Mouse (Mus musculus): ENCODE measurements around the gene 2010111I01Rik. TPM values are rescaled to one million over a fixed set of nuclear protein-coding genes. Genes with fewer than 3 reads are reported as not detected.

The 2010111I01Rik gene
- total and polyA plus RNA-seq, 3 experiments = 13.3 to 19.8 (median 14.4) TPM

DNA sequence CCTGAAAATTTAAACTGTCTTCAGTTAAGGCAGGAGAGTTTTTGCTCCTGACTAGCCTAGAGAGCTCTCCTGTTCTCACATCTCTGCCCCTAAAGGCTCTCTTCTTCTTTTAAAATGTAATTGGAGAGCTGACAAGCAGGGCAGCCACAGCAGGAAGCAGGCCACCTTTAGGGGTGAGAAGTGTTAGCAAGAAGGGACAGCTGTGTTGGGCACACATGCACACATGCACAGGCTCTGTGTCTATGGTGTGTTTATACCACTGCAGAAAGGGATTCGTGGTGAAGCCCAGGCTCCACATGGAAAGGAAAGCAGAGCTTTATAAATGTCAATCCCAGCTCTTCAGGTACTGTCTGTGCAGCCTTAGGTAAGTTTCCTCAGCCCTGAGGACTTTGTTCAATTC, 241.7 kb downstream of the 2010111I01Rik start:
- dilution Hi-C loops (cut with MboI; ENCODE audit: extremely low pct_ligation_motif_present, extremely low pct_unique_long_range_greater_than_20kb, low sequenced_read_pairs) (no loop called here), in situ Hi-C loops (cut with MboI; ENCODE audit: low pct_ligation_motif_present, low pct_unique_long_range_greater_than_20kb, low sequenced_read_pairs) (no loop called here)
- H3K4me2 ChIP-seq (ENCODE audit: insufficient read depth, low read depth, poor library complexity, severe bottlenecking) = no peak overlapping the region
- no peak overlapping the region for H3K27ac ChIP-seq (ENCODE audit: insufficient read depth, low read depth)
- peaks cover 0 to 2% of the 10 kb centered on the region in 2 experiments for H3K36me3 ChIP-seq (replicated peaks in 1 of 2; ENCODE audit: control insufficient read depth in 1 of 2, insufficient read depth in 1 of 2, low read length in 1 of 2)
- TF ChIP-seq CHD2 (IDR thresholded peaks at IDR 0.05; ENCODE audit: low read length) (no peak), MEF2A (IDR thresholded peaks at IDR 0.05; ENCODE audit: borderline replicate concordance, low read depth, low read length) (no peak), SMC3 (IDR thresholded peaks at IDR 0.05; ENCODE audit: low read depth, low read length) (no peak), JUND (conservative IDR thresholded peaks at IDR 0.05; ENCODE audit: low read depth, low read length) (no peak), IRF4 (IDR thresholded peaks at IDR 0.05; ENCODE audit: low read depth, low read length) (no peak), SIN3A (IDR thresholded peaks at IDR 0.05; ENCODE audit: low read length) (no peak), USF1 (IDR thresholded peaks at IDR 0.05; ENCODE audit: low read depth, low read length) (no peak), UBTF (IDR thresholded peaks at IDR 0.05; ENCODE audit: low read depth, low read length) (no peak), MYC (IDR thresholded peaks at IDR 0.05; ENCODE audit: low read depth, low read length) (no peak), TBP (conservative IDR thresholded peaks at IDR 0.05; ENCODE audit: low read depth, low read length) (no peak), TCF12 (IDR thresholded peaks at IDR 0.05; ENCODE audit: low read depth, low read length) (no peak)
- no peaks in the 10 kb centered on the region for H3K27me3 ChIP-seq (replicated peaks)
- H3K4me3 ChIP-seq (replicated peaks in 1 of 3; ENCODE audit: low read depth in 2 of 3, low read length in 2 of 3, poor library complexity in 1 of 3) = no peak overlapping the region
- no peaks in the 10 kb centered on the region; a peak in 1 of 4 replicates for H3K4me1 ChIP-seq (ENCODE audit: control insufficient read depth in 1 of 2, insufficient read depth in 2 of 2)
- H3K9ac ChIP-seq (ENCODE audit: insufficient read depth, low read depth) = no peak overlapping the region
- no peak for DNase-seq (ENCODE audit: extremely low read depth)
- no peaks in the 10 kb centered on the region for H3K79me2 ChIP-seq (replicated peaks; ENCODE audit: control insufficient read depth, extremely low read depth, insufficient read depth, poor library complexity, severe bottlenecking)
- H3K9me3 ChIP-seq (replicated peaks; ENCODE audit: low read length) = no peaks in the 10 kb centered on the region

DNA sequence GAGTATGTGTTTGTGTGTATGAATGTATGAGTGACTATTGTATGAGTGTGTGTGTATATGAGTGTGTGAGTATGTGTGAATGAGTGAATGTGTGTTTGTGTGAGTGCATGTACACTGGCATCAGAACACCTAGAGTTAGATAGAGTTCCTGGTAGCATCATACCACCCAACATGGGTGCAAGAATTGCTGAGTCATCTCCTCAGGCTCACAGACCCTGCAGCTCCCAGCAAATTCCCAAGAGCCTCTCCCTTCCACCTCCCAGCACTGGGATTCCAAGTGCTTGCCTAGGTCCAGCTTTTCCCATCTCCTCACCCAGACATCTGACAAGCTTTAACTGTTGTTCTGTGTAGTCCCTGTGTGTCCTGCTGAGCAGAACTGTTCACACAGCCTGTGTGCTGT, 251.8 kb downstream of the 2010111I01Rik start:
- peaks cover 5 to 6% of the 10 kb centered on the region in 2 experiments; a peak in 3 of 4 replicates for H3K4me1 ChIP-seq (ENCODE audit: control insufficient read depth in 1 of 2, insufficient read depth in 2 of 2)
- H3K9me3 ChIP-seq (replicated peaks; ENCODE audit: low read length) = no peaks in the 10 kb centered on the region
- no peak overlapping the region for H3K4me3 ChIP-seq (replicated peaks in 1 of 3; ENCODE audit: low read depth in 2 of 3, low read length in 2 of 3, poor library complexity in 1 of 3)
- dilution Hi-C loops (cut with MboI; ENCODE audit: extremely low pct_ligation_motif_present, extremely low pct_unique_long_range_greater_than_20kb, low sequenced_read_pairs) = no loop called here
- peaks cover 0 to 6% of the 10 kb centered on the region in 2 experiments for H3K36me3 ChIP-seq (replicated peaks in 1 of 2; ENCODE audit: control insufficient read depth in 1 of 2, insufficient read depth in 1 of 2, low read length in 1 of 2)
- H3K9ac ChIP-seq (ENCODE audit: insufficient read depth, low read depth) = no peak overlapping the region
- in situ Hi-C loops (cut with MboI; ENCODE audit: low pct_ligation_motif_present, low pct_unique_long_range_greater_than_20kb, low sequenced_read_pairs) = no loop called here
- no peak for TF ChIP-seq ZC3H11A (IDR thresholded peaks at IDR 0.05; ENCODE audit: low read depth, low read length)
- peak; percentile 68; the same call in 1 of the 2 replicates for TF ChIP-seq MAFK (IDR thresholded peaks at IDR 0.05; ENCODE audit: insufficient replicate concordance, low read length)
- TF ChIP-seq CHD1 (IDR thresholded peaks at IDR 0.05; ENCODE audit: low read depth, low read length) = no peak
- TF ChIP-seq USF2 (conservative IDR thresholded peaks at IDR 0.05; ENCODE audit: low read depth, low read length) = no peak
- no peak for TF ChIP-seq RAD21 (IDR thresholded peaks at IDR 0.05; ENCODE audit: low read depth, low read length)
- DNase-seq (ENCODE audit: extremely low read depth) = no peak
- no peaks in the 10 kb centered on the region for H3K27me3 ChIP-seq (replicated peaks)
- no peak overlapping the region for H3K27ac ChIP-seq (ENCODE audit: insufficient read depth, low read depth)
- no peak overlapping the region for H3K4me2 ChIP-seq (ENCODE audit: insufficient read depth, low read depth, poor library complexity, severe bottlenecking)
- H3K79me2 ChIP-seq (replicated peaks; ENCODE audit: control insufficient read depth, extremely low read depth, insufficient read depth, poor library complexity, severe bottlenecking) = no peaks in the 10 kb centered on the region

Data from CH12.LX (cell line).